Mouse (Mus musculus): ENCODE results near the gene Ptgdr.
"Not testable (repeated sequence)": the region's sequence is repeated elsewhere in the genome, so short reads cannot be mapped to it uniquely, and the experiment has no call there.

The Ptgdr gene

GRCm38 (mm10) chr14:44858868-44859613, at the start of gene Ptgdr:
Gene Ptgdr (minus strand): TSS chr14:44859375.
- no peak for DNase-seq

GRCm38 (mm10) chr14:44907774-44908173, 48.6 kb upstream of the Ptgdr start:
- no peak for DNase-seq

- DNase-seq: no peak
Measured at GRCm38 (mm10) chr14:44904199-44904598, 45.0 kb upstream of the Ptgdr start.

GRCm38 (mm10) chr14:44901735-44902134, 42.6 kb upstream of the Ptgdr start:
- DNase-seq: not testable (repeated sequence)

GRCm38 (mm10) chr14:44891387-44892132, 32.4 kb upstream of the Ptgdr start:
- DNase-seq: no peak

- no peak for DNase-seq
Measured at GRCm38 (mm10) chr14:44869686-44870085, 10.5 kb upstream of the Ptgdr start.

- no peak for DNase-seq
Measured at GRCm38 (mm10) chr14:44865661-44866060, 6.5 kb upstream of the Ptgdr start.

- DNase-seq: no peak
Measured at GRCm38 (mm10) chr14:44863086-44863485, 3.9 kb upstream of the Ptgdr start.

GRCm38 (mm10) chr14:44861161-44861560, 2.0 kb upstream of the Ptgdr start:
- no peak for DNase-seq

- DNase-seq: no peak
Measured at GRCm38 (mm10) chr14:44858372-44858771, 803 bp downstream of the Ptgdr start.

- not testable (repeated sequence) for DNase-seq
Measured at GRCm38 (mm10) chr14:44850637-44851036, 8.5 kb downstream of the Ptgdr start.

- no peak for DNase-seq
Measured at GRCm38 (mm10) chr14:44847740-44848139, 11.4 kb downstream of the Ptgdr start.

GRCm38 (mm10) chr14:44846558-44847263, 12.5 kb downstream of the Ptgdr start:
- DNase-seq: no peak

GRCm38 (mm10) chr14:44843768-44844755, 15.1 kb downstream of the Ptgdr start:
- no peak for DNase-seq

- no peak for DNase-seq
Measured at GRCm38 (mm10) chr14:44838685-44839084, 20.5 kb downstream of the Ptgdr start.

GRCm38 (mm10) chr14:44835132-44835531, 24.0 kb downstream of the Ptgdr start:
- no peak for DNase-seq

GRCm38 (mm10) chr14:44834134-44834533, 25.0 kb downstream of the Ptgdr start:
- not testable (repeated sequence) for DNase-seq

GRCm38 (mm10) chr14:44833096-44833495, 26.1 kb downstream of the Ptgdr start:
- DNase-seq: not testable (repeated sequence)

- no peak for DNase-seq
Measured at GRCm38 (mm10) chr14:44827736-44828135, 31.4 kb downstream of the Ptgdr start.

- no peak for DNase-seq
Measured at GRCm38 (mm10) chr14:44821177-44822057, 37.8 kb downstream of the Ptgdr start.

- not testable (repeated sequence) for DNase-seq
Measured at GRCm38 (mm10) chr14:44813152-44813551, 46.0 kb downstream of the Ptgdr start.

Data from cerebellum, adult 11 months (tissue).